Mouse (Mus musculus) heart, embryonic 16.5 days (tissue): ENCODE data around the gene Cplane1. TPM values are rescaled to one million over a fixed set of nuclear protein-coding genes. Genes with fewer than 3 reads are reported as not detected.
"Not testable (repeated sequence)": the region's sequence is repeated elsewhere in the genome, so short reads cannot be mapped to it uniquely, and the experiment has no call there.

Experiments
- ATAC-seq: fragments of 200-750 bp; cut with Nextera tagmentation; replicated peaks from 2 replicates; pipeline ENCODE4 v1.8.0; 2017; ENCODE audit warnings: moderate number of reproducible peaks; ENCODE audit not compliant: insufficient read depth, low FRiP score; ENCODE audit errors: extremely low read depth
- H3K27ac ChIP-seq: fragments of 300-500 bp; sonication (generic); 2 replicates; pipeline ENCODE4 v1.5.1; 2014; ENCODE audit warnings: mild to moderate bottlenecking, low read length, control low read depth, moderate library complexity
- H3K27me3 ChIP-seq: fragments of 300-500 bp; sonication (generic); 2 replicates; pipeline ENCODE4 v1.6.1; 2014; ENCODE audit warnings: low read length, mixed read lengths; ENCODE audit not compliant: control insufficient read depth, insufficient read depth
- H3K36me3 ChIP-seq: fragments of 300-500 bp; sonication (generic); 2 replicates; pipeline ENCODE4 v1.6.1; 2014; ENCODE audit not compliant: control insufficient read depth, insufficient read depth
- H3K4me1 ChIP-seq: fragments of 300-500 bp; sonication (generic); 2 replicates; pipeline ENCODE4 v1.6.1; 2014; ENCODE audit warnings: low read length, mixed read lengths; ENCODE audit not compliant: control insufficient read depth, insufficient read depth
- H3K4me2 ChIP-seq: fragments of 300-500 bp; sonication (generic); 2 replicates; pipeline ENCODE4 v1.6.1; 2014; ENCODE audit warnings: low read depth, mild to moderate bottlenecking, control low read depth, low read length
- H3K4me3 ChIP-seq: fragments of 300-500 bp; sonication (generic); 2 replicates; pipeline ENCODE4 v1.5.1; 2014; ENCODE audit warnings: mild to moderate bottlenecking, control low read depth, low read length
- H3K9ac ChIP-seq: fragments of 300-500 bp; sonication (generic); 2 replicates; pipeline ENCODE4 v1.6.1; 2014; ENCODE audit warnings: low read length, control low read depth
- H3K9me3 ChIP-seq: fragments of 300-500 bp; sonication (generic); replicated peaks from 2 replicates; pipeline ENCODE4 v1.6.1; 2016; ENCODE audit warnings: low read length; ENCODE audit not compliant: control insufficient read depth
- WGBS: fragments of 180-500 bp; shearing (Covaris S2); extraction: QIAGEN DNeasy Blood & Tissue Kit; methylation state at CpG from one replicate; pipeline ENCODE4 v1.1.7; 2014; 5-methylcytosine and 5-hydroxymethylcytosine counted together
- polyA plus RNA-seq: library from polyadenylated mRNA; unstranded; fragments of >200 nt; fragmentation: Nextera tagmentation; extraction: Ambion mirVana; gene quantifications from 2 replicates; pipeline ENCODE4 v1.2.1, GENCODE M21; 2015

Gene Cplane1
- polyA plus RNA-seq, 1 experiment from 2014 or later: 5.4 TPM

DNA sequence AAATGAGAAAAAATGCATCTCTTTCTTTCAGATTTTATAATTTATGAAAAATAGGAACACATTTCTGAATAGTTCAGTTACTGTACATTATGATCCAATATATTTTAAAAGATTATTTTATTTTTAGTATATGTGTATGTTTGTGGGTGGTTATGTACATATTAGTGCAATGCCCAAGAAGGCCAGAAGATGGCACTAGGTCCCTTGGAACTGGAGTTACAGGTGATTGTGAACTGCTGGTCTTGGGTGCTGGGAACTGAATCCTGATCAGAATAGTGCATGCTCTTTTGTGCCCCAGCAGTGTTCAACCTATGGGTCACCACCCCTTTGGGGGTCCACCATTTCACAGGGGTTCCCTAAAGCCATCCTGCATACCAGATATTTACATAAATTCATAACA is 31.4 kb downstream of the Cplane1 start:
- H3K4me2 ChIP-seq: no peak overlapping the region
- H3K9ac ChIP-seq: no peak overlapping the region
- H3K4me1 ChIP-seq: no peaks in the 10 kb centered on the region
- no peak overlapping the region for H3K4me3 ChIP-seq
- no peaks in the 10 kb centered on the region for H3K27me3 ChIP-seq
- H3K9me3 ChIP-seq: no peaks in the 10 kb centered on the region
- no peak overlapping the region for H3K27ac ChIP-seq
- H3K36me3 ChIP-seq: peaks cover 31% of the 10 kb centered on the region
- ATAC-seq: no peak

DNA sequence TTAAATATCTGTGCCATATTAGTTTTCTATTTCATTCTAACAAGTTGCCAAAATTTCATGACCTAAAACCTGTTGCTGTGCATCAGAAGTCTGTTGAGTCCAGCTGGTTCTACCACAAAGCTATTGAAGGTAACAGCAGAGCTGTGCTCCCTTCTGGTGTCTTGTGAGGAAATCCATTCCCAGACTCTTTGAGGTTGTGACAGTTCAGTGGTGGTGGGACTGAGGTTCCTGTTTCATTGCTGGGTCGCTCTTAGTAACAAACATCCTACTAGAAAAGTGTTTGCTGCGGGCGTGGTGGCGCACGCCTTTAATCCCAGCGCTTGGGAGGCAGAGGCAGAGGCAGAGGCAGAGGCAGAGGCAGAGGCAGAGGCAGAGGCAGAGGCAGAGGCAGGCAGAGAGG is 39.5 kb downstream of the Cplane1 start:
- Histone ChIP-seq H3K4me2 (no peak overlapping the region), H3K9ac (no peak overlapping the region), H3K4me3 (no peak overlapping the region), H3K36me3 (peaks cover 16% of the 10 kb centered on the region), H3K9me3 (no peaks in the 10 kb centered on the region), H3K27ac (no peak overlapping the region), H3K4me1 (no peaks in the 10 kb centered on the region), H3K27me3 (no peaks in the 10 kb centered on the region)
- 86% methylated on average over 6 of the region's 6 CpGs for WGBS
- ATAC-seq: no peak

DNA sequence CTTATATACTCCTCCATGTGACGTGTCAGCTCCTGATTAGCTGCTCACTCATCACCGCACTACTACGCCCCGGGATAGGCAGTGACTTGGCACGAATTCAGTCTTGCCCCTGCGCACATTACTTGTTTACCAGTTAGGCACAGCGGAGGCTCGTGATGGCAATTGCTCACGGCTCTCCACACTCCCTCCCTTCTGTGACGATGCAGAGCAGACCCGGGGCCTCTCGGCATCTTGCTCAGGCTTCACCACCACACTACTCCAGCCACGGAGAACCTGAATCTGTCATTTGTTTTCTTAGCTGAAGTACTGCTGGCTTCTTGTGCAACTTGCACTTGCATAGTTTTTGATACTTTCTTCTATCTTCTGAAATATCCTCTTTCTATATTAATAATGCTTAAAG is 45.9 kb downstream of the Cplane1 start:
- Histone ChIP-seq H3K27me3 (no peaks in the 10 kb centered on the region), H3K4me1 (no peaks in the 10 kb centered on the region), H3K9me3 (no peaks in the 10 kb centered on the region), H3K4me3 (no peak overlapping the region), H3K4me2 (no peak overlapping the region), H3K27ac (no peak overlapping the region), H3K36me3 (peaks cover 32% of the 10 kb centered on the region), H3K9ac (no peak overlapping the region)
- no peak for ATAC-seq
- 86% methylated on average over 13 of the region's 13 CpGs for WGBS

- peaks cover 39% of the 10 kb centered on the region for H3K36me3 ChIP-seq
- H3K9me3 ChIP-seq, H3K4me3 ChIP-seq, H3K27ac ChIP-seq, H3K4me2 ChIP-seq, H3K27me3 ChIP-seq, H3K9ac ChIP-seq, ATAC-seq, H3K4me1 ChIP-seq: not testable (repeated sequence)
- 89% methylated on average over 1 of the region's 1 CpGs for WGBS
Observed at GRCm38 (mm10) chr15:8234167-8234566, 65.3 kb downstream of the Cplane1 start.

DNA sequence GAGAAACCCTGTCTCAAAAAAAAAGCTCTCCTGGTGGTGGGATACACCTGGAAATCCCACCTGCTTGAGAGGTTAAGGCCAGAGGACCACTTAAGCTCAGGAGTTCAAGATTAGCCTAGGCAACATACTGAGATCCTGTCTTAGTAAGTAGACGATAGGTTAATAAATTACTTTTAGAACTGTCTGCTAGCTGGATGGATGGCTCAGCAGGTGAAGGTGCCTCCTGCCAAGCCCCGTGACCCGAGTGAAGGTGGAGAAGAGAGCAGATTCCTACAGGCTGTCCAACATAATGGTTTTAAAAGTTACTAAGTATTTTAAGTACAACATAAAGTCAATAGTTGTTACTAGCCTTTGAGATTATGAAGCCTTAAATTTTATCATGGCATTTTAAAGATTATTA is 97.0 kb downstream of the Cplane1 start:
- no peak for ATAC-seq
- no peak overlapping the region for H3K4me3 ChIP-seq
- no peaks in the 10 kb centered on the region for H3K4me1 ChIP-seq
- H3K27ac ChIP-seq: no peak overlapping the region
- no peaks in the 10 kb centered on the region for H3K9me3 ChIP-seq
- no peaks in the 10 kb centered on the region for H3K27me3 ChIP-seq
- H3K9ac ChIP-seq: no peak overlapping the region
- H3K36me3 ChIP-seq: peaks cover 32% of the 10 kb centered on the region
- 84% methylated on average over 3 of the region's 3 CpGs for WGBS
- no peak overlapping the region for H3K4me2 ChIP-seq

GRCm38 (mm10) chr15:8267211-8267610 is 98.3 kb downstream of the Cplane1 start:
- Histone ChIP-seq H3K27ac (no peak overlapping the region), H3K4me3 (no peak overlapping the region), H3K27me3 (no peaks in the 10 kb centered on the region), H3K9me3 (no peaks in the 10 kb centered on the region), H3K4me2 (no peak overlapping the region), H3K36me3 (peaks cover 33% of the 10 kb centered on the region), H3K9ac (no peak overlapping the region), H3K4me1 (no peaks in the 10 kb centered on the region)
- WGBS: 81% methylated on average over 3 of the region's 3 CpGs
- no peak for ATAC-seq

DNA sequence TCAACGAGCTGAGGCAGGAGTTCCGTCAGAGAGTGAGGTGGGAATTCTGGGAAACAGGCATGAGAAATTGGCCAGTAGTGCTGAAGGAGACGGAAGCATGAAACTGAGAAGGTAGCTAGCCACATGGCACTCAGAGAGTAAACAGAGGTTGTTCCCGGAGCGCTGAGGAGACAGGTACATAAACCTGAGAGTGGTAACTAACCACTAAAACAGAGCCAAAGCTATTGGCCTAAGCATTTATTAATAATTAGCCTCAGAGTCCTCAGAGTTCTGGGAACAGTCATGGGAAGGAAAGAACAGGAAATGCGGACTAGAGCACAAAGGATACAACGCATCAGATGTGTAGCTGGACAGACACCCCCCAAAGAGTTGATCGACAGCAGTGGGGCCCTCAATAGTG is 99.3 kb downstream of the Cplane1 start:
- H3K27ac ChIP-seq: no peak overlapping the region
- no peak overlapping the region for H3K4me3 ChIP-seq
- no peak overlapping the region for H3K9ac ChIP-seq
- peaks cover 38% of the 10 kb centered on the region for H3K36me3 ChIP-seq
- H3K4me1 ChIP-seq: no peaks in the 10 kb centered on the region
- H3K27me3 ChIP-seq: no peaks in the 10 kb centered on the region
- H3K4me2 ChIP-seq: no peak overlapping the region
- no peak for ATAC-seq
- WGBS: 87% methylated on average over 8 of the region's 8 CpGs
- H3K9me3 ChIP-seq: no peaks in the 10 kb centered on the region

DNA sequence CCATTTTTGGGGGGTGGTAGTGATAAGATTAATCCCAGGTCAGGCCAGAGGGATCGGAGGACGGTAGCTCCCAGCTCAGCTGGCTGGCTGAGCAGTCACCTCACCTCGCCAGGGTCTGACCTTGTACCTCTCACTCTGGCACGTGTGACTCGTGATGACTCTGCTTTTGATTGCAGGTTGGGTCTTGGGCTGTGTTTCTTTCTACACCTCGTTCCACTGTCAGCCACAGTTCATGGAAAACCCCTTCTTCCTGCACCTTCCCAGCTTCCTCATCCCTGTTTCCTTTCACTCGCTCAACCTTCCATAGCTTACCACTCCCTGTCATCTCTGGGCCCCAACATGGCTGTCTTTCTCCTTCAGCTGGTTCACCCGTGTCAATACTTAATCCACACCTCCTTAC is 103.0 kb downstream of the Cplane1 start:
- H3K9me3 ChIP-seq: 0 out of 2 replicates have a peak, but pooled peaks cover 2% of the 10 kb centered on the region
- peaks cover 29% of the 10 kb centered on the region for H3K36me3 ChIP-seq
- H3K4me3 ChIP-seq: no peak overlapping the region
- H3K27me3 ChIP-seq: no peaks in the 10 kb centered on the region
- H3K4me1 ChIP-seq: no peaks in the 10 kb centered on the region
- no peak overlapping the region for H3K27ac ChIP-seq
- WGBS: 67% methylated on average over 8 of the region's 8 CpGs
- H3K9ac ChIP-seq: no peak overlapping the region
- H3K4me2 ChIP-seq: no peak overlapping the region
- no peak for ATAC-seq

GRCm38 (mm10) chr15:8277916-8278315 is 109.0 kb downstream of the Cplane1 start:
- not testable (repeated sequence) for H3K4me3 ChIP-seq, H3K4me2 ChIP-seq, H3K9me3 ChIP-seq, ATAC-seq, H3K27ac ChIP-seq, H3K27me3 ChIP-seq, H3K9ac ChIP-seq, H3K4me1 ChIP-seq, H3K36me3 ChIP-seq
- 67% methylated on average over 4 of the region's 4 CpGs for WGBS
